Mouse (Mus musculus): ENCODE measurements around the gene Dnajc12. TPM values are rescaled to one million over a fixed set of nuclear protein-coding genes. Genes with fewer than 3 reads are reported as not detected.
A peak's percentile ranks its signal among the peaks of the same experiment; 100 is the strongest.
"Not testable (repeated sequence)": the region's sequence is repeated elsewhere in the genome, so short reads cannot be mapped to it uniquely, and the experiment has no call there.

The Dnajc12 gene
- polyA plus RNA-seq, 1 experiment from 2014 or later: 8.3 TPM

DNA sequence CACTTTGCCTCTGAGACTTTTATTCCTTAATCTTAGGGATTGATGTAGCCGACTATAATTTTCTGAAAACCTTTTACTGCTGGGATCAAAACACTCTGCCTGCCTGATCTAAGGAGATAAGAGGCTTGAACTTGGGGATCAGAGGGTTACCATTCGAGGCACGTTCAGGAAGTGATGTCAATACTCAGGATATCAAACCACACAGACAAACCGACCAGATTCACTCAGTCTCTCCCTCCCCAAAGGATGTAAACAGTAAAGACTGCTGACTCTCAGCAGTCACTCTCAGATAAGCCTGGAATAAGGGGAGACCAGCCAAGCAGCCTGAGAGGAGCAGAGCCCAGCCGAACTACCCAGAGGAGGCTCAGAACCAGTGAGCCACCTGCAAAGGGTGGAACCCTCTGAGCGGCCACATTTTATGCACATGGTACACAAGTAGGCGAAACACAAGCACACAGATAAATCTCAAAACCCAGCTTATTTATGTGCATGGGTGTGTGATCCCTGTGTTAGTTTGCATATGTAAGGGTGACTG, 57.5 kb downstream of the Dnajc12 start:
- 76% methylated on average over 7 of the region's 7 CpGs for WGBS

DNA sequence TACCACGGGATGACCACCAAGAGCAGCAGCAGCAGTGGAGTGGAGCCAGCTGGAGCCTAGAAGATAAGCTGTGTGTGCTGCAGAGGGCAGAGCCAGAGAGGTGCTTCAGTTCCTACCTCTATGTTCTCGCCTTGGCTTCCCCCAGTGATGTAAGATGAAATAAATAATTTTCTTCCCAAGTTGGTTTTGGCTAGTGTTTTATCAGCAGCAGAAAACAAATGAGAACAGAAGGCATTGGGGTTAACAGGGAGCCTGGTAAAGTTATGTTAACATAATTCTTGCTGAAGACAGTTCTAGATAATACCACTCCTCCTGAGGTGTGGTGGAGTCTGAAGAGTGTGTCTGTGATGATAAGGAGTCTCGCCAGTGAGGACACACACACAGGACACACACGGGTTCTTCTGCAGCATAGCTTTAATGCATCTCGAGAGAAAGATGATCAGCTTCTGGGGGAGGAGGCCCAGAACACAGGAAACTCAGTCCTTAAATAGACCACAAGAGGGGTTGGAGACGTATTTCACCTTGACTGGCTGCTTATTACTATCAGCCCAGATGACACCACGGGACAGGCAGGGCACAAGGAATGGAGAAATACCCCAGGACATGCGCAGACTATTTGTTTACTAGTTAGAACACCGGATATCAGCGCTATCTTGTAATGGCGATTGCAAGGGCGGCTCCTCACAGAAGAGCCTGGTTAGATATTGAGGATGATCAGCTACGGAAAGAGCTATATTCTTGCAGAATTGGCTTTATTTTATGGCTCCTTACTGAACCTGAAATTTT, 62.6 kb downstream of the Dnajc12 start:
- H3K36me3 ChIP-seq (ENCODE audit: poor library complexity, severe bottlenecking); H3K27ac ChIP-seq; H3K4me2 ChIP-seq; H3K9ac ChIP-seq; H3K4me3 ChIP-seq; ATAC-seq; H3K9me3 ChIP-seq (replicated peaks); H3K4me1 ChIP-seq; H3K27me3 ChIP-seq: not testable (repeated sequence)
- WGBS: 89% methylated on average over 13 of the region's 13 CpGs

More for the DNA sequence above, 57.5 kb downstream of the Dnajc12 start:
- H3K36me3 ChIP-seq (ENCODE audit: poor library complexity, severe bottlenecking): no peaks in the 10 kb centered on the region
- no peak overlapping the region for H3K4me3 ChIP-seq
- no peaks in the 10 kb centered on the region for H3K9me3 ChIP-seq (replicated peaks)
- ATAC-seq: no peak
- no peaks in the 10 kb centered on the region for H3K4me1 ChIP-seq
- no peak overlapping the region for H3K9ac ChIP-seq
- no peaks in the 10 kb centered on the region for H3K27me3 ChIP-seq
- no peak overlapping the region for H3K4me2 ChIP-seq
- no peak overlapping the region for H3K27ac ChIP-seq

GRCm38 (mm10) chr10:63453926-63454325, 71.7 kb downstream of the Dnajc12 start:
- ATAC-seq: no peak
- H3K27me3 ChIP-seq: peaks cover 5% of the 10 kb centered on the region; the same call in 1 of the 2 replicates
- 98% methylated on average over 4 of the region's 4 CpGs for WGBS

DNA sequence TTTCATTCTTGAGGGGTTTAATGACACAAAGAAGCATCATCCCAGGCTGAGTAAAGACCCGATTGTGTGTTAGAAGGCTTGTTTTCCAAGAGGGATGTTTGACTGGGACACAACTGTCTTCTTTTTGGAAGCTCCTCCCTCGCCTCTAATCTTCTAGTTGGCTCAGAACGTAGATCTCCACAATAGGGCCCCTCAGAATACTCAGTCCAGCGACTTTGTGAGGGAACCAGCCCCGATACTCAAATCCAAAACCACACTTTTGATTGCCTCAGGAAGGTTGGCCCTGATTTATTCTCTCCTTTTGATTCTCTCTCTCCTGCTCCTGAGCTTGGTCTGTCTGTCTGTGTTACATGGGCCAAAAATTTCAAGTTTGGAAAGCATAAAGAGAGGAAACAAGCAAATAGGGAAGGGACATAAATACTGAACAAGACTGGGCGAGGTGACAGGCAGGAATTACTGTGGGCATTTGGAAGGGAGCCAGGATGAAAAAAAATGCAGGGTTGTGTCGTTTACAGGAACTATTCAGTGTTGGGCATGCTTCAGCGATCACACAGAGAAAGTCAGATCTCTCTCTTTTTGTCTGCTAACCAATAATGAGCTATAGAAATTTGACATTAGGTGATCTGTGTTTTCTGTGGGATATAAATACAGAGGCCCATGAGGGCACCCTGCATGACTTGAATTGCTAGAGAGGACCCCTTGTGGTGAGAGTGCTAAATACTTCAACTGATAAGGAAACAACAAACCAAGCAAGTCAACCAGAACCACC, 73.1 kb downstream of the Dnajc12 start:
- ATAC-seq: peak; percentile 62
- Histone ChIP-seq H3K4me2 (peak overlapping the region; percentile 25; the same call in 1 of the 2 replicates), H3K4me3 (no peak overlapping the region), H3K9me3 (replicated peaks) (no peaks in the 10 kb centered on the region), H3K36me3 (ENCODE audit: poor library complexity, severe bottlenecking) (no peaks in the 10 kb centered on the region), H3K27me3 (peaks cover 5% of the 10 kb centered on the region; the same call in 1 of the 2 replicates), H3K27ac (peak overlapping the region; percentile 1; the same call in 1 of the 2 replicates), H3K9ac (no peak overlapping the region), H3K4me1 (peaks cover 8% of the 10 kb centered on the region)
- 18% methylated on average over 8 of the region's 8 CpGs for WGBS

More at GRCm38 (mm10) chr10:63453926-63454325, 71.7 kb downstream of the Dnajc12 start:
- Histone ChIP-seq H3K36me3 (ENCODE audit: poor library complexity, severe bottlenecking) (no peaks in the 10 kb centered on the region), H3K27ac (no peak overlapping the region), H3K9me3 (replicated peaks) (no peaks in the 10 kb centered on the region), H3K4me1 (peaks cover 8% of the 10 kb centered on the region), H3K9ac (no peak overlapping the region), H3K4me2 (no peak overlapping the region), H3K4me3 (no peak overlapping the region)

GRCm38 (mm10) chr10:63457292-63458128, 75.3 kb downstream of the Dnajc12 start:
- WGBS: 87% methylated on average over 17 of the region's 17 CpGs
- Histone ChIP-seq H3K27ac (no peak overlapping the region), H3K9ac (no peak overlapping the region), H3K4me1 (peaks cover 8% of the 10 kb centered on the region), H3K9me3 (replicated peaks) (no peaks in the 10 kb centered on the region), H3K27me3 (peaks cover 5% of the 10 kb centered on the region; the same call in 1 of the 2 replicates), H3K4me3 (no peak overlapping the region), H3K4me2 (no peak overlapping the region), H3K36me3 (ENCODE audit: poor library complexity, severe bottlenecking) (no peaks in the 10 kb centered on the region)
- no peak for ATAC-seq

Other genes with a start within 250 kb of the Dnajc12 start
- 0.16 TPM in 1 of 2 replicates, not detected in the other for gene Mypn, start 178.5 kb upstream of the Dnajc12 start, polyA plus RNA-seq (2015; fragmentation: Nextera tagmentation; extraction: Ambion mirVana)
- gene Herc4, start 138.6 kb upstream of the Dnajc12 start, polyA plus RNA-seq (2015; fragmentation: Nextera tagmentation; extraction: Ambion mirVana): 33.6 and 38.1 TPM in 2 replicates
- gene Sirt1, start 739 bp upstream of the Dnajc12 start, polyA plus RNA-seq (2015; fragmentation: Nextera tagmentation; extraction: Ambion mirVana): 5.0 and 5.3 TPM in 2 replicates
- gene Gm7075, start 39.3 kb downstream of the Dnajc12 start, polyA plus RNA-seq (2015; fragmentation: Nextera tagmentation; extraction: Ambion mirVana): not detected in 2 replicates
- 0.26 and 0.40 TPM in 2 replicates for gene Ctnna3, start 47.7 kb downstream of the Dnajc12 start, polyA plus RNA-seq (2015; fragmentation: Nextera tagmentation; extraction: Ambion mirVana)

Measured in forebrain, embryonic 13.5 days (tissue).